Mouse (Mus musculus) T-helper 1 cell (primary cell): ENCODE results near the gene Olfr578.

ENCODE experiments used
- in situ Hi-C: fragments of 300-600 bp; cut with MboI, MseI; formaldehyde crosslinking; loops from one replicate; pipeline ENCODE4 v1.15.1; 2025; ENCODE audit warnings: high pct_unique_total_duplicates

Gene Olfr578

DNA sequence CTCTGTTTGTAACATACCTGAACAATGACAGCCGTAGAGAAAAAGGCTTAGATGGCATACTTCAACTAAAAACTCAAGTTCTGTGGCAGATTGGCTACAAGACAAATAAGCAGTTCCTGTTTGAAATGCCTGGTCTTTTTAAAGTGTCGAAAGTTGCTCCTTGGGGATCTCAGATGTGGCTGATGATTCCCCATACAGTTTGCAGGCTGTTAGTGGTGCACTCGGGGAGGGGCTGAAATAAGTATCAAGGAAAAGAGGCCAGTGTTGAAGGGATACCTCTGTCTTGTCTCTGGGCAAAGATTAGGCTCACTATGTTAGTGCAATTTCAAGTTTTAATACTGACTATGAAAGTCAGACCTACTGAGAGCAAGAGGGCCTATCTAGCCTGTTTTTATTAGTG lies at the start of gene Olfr578:
TSS of gene Olfr578 (minus strand) at position 101 of the 400 bp plus-strand sequence.
- in situ Hi-C loops: loop anchor here (10.0 kb wide), 1 partner anchor 624 kb away; no protein-coding TSS in a partner anchor

DNA sequence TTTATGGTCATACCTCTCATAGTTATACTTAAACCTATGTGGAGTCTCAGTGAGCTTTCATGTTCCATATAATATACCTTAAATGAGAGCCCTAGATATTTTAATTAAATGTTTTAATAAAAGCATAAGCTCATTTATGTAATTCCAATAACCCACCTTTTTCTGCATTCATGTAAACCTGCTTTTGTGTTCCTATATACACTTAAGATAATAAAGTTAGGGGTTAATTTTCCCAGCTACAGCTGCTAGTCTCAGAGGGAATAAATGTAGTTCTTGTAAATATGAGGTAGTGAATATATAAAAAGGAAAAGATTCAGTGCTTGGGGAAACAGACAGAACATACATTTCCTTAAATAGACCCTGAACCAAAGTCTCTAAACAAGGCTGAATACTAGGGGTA lies 48.6 kb upstream of the Olfr578 start, which contains the start of gene Olfr582:
TSS of gene Olfr582 (plus strand) at position 301 of the 400 bp plus-strand sequence.
- in situ Hi-C loops: loop anchor here (5.0 kb wide), 1 partner anchor 185 kb away; no protein-coding TSS in a partner anchor

DNA sequence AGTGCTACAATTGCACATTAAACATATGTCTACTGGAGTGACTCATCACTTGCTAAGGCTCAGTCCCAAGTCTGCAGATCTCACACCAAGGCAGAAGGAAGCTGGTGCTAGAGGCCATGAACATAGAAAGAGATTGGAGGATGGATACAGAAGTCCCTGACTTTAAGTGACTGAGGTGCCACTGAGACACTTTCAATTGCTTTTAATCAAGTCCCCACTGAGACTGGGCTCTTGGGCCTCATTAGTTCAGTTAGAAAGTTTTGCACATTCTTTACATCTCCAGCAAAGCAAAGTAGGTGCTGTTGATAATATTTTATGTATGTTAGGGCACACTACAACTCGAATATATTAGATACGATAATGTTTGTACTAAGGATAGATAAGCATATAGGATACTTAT lies 13.3 kb downstream of the Olfr578 start, which contains the start of gene Olfr577:
TSS of gene Olfr577 (minus strand) at position 101 of the 400 bp plus-strand sequence.
- in situ Hi-C loops: no loop called here

DNA sequence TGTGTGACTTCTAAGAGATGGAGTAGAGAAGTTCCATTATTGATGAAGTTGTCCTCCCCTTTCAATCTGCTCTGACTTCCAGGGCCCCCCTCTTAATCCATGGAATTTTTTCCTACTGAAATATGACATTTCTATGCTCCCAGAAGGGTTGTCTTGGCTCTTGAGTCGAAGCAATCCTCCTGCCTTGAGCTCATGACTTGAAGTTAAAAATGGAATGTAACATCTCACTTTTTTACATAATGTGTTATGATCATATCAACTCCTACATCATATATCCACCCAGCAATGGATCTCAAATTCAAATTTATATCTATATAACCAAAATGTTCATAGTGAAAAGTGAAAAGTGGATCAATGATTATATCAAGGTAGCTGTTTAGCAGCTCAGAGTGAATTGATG lies 14.7 kb downstream of the Olfr578 start:
- in situ Hi-C loops: no loop called here

DNA sequence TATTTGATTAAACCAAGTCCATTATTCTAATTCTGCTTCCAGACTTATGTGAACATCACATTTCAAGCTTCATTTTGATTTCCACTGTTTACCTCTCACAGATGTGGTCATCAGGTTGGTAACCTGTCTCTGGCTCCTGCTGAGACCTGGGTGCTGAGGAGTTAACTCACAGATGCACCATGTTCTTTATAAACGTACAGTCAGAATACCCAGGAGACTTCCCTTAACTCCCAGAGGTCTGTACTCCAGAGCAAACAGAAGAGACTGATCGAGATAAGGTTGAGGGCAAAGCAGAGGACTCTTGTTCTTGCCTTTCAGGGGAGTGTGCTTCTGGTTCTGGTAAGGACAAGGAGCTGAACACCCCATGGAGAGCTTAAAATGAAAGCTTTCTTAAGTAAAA lies 26.8 kb downstream of the Olfr578 start, which contains the start of gene Olfr576:
TSS of gene Olfr576 (plus strand) at position 301 of the 400 bp plus-strand sequence.
- in situ Hi-C loops: no loop called here

DNA sequence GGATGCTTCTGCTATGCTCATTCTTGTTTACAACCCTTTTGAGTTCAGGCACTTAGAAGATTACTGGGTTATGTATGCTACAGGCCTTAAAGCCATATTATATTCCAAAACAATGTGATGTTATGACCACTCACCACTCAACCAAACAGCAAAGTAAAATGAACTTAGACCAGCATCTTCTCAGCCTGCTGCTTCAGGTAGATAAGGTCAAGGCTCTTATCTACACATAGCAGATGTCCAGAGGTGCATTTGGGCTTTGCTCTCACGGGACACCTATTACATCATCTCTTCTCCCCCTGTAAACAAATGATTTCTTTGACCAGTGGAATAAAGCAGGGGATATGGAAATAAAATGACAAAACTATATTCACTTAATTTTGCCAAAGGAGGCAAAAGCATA lies 30.5 kb downstream of the Olfr578 start, which contains the start of gene Olfr575:
TSS of gene Olfr575 (minus strand) at position 183 of the 400 bp plus-strand sequence.
- in situ Hi-C loops: no loop called here

DNA sequence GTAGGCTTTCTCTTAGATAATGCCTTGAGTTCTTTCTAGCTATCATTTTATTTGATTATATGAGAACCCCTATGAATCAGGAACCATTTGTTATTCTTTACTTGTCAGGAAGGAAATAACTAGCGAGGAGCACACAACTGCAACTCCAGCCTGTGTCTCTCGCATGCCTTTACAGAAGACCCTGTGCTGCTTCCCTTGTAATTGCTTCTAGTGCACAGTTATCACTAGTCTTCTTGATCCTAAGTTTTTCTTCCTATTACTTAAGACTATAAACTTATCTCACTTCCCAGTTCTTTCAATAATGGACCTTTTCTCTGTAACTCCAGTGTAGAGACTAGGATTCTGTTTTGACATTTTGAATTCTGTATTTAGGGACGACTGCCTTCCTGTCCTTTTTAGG lies 31.0 kb downstream of the Olfr578 start:
- in situ Hi-C loops: no loop called here

DNA sequence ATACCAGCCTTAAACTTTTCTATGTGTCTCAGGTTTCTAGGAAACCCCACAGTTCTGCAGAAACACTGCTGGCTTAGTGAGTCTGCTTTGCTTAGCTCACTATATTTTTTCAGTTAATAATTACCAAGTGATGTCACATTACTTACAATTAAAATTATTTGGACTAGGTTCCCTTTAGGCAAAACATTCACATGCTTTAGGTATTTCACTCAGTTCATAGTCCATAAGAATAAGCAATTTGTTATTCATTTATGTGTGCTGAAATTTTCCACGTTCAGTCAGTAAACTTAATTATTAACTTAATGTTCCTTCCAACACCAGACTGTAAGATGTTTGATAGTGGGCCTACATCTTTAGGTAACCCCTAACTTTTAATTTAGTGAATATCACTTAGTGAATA lies 38.4 kb downstream of the Olfr578 start:
- in situ Hi-C loops: no loop called here

DNA sequence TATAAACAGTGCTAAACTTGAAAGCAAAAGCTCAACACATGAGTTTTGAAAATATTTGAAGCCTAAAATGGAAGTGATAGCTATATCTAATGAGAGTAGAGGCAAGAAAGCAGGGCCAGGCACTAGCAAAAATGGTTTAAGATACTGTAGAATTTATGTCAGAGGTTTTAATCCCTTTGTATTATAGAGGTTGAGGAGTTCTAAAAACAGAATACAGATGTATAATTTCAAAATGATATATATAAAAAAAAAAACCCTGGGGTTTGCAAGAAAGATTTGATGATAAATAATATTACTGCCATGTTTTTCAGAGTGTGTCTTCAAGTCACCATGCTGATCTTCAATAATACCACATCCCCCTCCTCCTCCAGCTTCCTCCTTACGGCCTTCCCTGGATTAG lies 41.0 kb downstream of the Olfr578 start, which contains the start of gene Olfr574:
TSS of gene Olfr574 (plus strand) at position 301 of the 400 bp plus-strand sequence.
- in situ Hi-C loops: no loop called here

DNA sequence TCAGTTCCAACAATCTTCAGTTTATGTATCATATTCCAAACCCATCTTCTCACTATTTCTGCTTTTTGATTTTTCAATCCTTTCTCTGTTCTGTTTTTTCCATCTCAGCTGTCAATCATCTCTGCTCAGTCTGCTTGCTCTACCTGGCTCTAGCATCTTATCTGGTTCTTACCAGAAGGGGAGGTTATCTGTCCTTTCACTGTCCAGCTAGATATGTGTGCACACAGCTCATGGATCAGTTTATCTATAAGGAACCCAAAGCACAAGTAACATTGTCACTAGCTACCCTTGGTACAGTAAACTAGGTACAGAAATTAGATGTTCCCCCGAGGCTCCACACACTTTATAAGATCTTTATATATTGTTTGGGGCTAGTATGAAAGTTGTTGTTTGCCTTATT lies 45.7 kb downstream of the Olfr578 start:
- in situ Hi-C loops: no loop called here

DNA sequence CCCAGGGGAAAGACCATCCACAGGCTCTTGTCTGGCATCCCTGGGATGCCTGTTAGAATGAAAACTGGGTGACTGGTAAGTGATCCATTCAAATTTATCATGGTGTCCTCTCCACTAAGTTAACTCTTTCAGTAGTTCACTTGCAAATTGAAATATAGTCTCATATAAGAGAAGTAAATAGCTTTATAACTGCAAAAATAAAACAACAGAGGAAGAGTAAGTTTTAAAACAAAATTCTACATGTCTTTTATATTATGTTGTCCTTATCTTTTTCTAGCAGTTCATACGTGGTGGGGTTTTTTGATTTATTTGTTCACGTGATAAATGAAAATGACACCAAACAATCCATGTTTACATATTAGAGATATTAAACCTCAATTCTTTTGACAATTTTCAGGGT lies 46.6 kb downstream of the Olfr578 start, which contains the start of gene Olfr573-ps1:
TSS of gene Olfr573-ps1 (minus strand) at position 101 of the 400 bp plus-strand sequence.
- in situ Hi-C loops: no loop called here
